Mouse (Mus musculus) cerebellum, adult 11 months (tissue): ENCODE results near the gene Ap4e1.
A peak's percentile ranks its signal among the peaks of the same experiment; 100 is the strongest.

Experiments
- DNase-seq: peaks from one replicate; pipeline ENCODE4 v3.0.0; 2022

The Ap4e1 gene

DNA sequence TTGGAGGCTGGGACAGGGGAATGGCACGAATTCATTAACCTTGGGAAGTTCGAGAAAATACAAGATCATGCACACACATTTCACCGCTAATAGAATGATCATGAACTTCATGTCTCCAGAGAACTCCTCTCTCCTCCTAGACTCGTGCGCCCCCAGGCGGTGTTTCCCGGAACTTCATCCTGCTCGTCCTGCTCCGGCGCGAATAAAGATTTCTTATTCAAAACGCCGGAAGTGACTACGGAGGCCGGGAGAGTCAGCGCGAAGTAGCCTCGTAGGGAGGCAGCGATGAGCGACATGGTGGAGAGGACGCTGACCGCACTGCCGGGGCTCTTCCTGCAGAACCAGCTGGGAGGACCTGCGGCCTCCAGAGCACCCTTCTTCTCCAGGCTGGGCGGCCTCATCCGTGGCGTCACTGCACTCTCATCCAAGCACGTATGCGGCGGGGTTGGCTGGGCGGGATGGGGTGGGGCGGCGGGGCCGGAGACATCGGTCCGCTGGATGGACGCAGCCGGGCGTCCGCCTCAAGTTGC is at the start of gene Ap4e1:
Gene Ap4e1 (plus strand): TSS at position 249 of the 530 bp plus-strand sequence.
- DNase-seq: peak; percentile 93

DNA sequence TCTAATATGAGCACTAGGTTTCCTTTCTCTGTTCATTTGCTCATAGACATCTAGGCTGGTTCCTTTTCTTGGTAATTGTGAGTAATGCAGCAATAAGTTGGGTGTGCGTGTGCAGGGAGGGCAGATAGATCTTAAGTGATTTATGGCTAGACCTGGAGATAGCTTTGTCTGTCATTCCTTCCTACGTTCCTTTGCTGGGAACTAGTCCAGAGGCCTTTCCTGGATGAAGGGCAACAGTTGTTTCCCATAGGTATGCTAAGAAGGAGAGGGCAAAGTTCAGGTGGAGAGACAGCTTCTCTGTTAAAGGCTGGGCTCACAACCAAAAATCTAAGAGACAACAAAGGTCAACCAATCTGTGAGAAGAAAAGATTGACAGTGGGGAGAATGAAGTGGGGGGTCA is 46.8 kb upstream of the Ap4e1 start:
- DNase-seq: no peak

DNA sequence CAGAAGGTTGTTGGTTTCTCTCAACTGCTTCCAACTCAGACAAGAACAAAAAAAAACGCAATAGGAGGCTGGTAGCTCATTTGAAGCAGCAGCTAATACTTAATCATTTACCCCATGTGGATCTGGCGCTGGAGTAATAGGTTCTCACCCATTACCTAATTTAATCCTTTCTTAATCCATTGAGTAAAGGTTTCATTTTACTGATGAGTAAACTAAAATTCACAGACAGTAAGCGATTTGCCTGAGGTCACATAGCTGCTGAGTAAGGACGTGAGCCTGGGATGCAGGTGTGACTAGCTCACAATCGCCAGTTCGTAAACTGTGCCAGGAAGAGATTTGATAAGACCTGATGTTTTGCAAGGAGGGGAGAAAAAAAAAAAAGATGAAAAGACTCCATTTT is 31.1 kb upstream of the Ap4e1 start:
- DNase-seq: no peak

DNA sequence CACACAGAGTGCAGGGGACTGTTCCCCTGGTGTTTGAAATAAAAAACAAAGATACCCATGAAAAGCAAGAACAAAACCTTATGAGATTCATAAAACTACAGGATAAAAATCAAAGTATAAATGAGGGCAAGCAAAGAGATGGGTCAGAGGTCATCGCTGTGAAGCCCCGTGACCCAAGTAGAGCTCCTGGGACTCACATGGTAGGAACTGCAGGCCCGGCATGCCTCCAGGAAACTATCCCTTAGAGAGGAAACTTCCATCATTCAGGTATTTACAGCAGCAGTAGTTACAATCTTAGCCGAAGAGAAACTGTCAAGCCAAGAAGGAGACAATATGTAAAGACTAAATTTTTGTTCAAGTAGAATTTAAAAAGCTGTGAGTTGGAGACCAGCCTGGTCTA is 25.3 kb upstream of the Ap4e1 start:
- DNase-seq: no peak

DNA sequence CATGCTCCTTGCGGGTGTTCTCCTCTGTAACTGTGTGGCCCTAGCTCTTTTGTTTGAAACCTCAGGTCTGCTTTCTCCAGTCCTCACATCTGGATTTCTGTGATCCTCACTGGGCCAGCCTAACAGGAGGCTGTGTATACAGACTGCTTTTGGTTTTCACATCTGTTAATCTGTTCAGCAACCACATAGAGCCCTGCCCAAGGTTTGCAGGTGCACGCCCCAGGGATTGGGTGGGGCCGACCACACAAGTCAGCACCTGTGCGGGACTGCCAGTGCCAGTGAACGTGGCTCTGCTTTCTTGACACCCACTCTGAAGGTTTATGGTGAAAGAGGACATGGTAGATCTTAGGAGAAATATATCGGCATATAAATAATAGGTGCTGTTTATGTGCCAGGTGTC is 18.6 kb upstream of the Ap4e1 start:
- no peak for DNase-seq

DNA sequence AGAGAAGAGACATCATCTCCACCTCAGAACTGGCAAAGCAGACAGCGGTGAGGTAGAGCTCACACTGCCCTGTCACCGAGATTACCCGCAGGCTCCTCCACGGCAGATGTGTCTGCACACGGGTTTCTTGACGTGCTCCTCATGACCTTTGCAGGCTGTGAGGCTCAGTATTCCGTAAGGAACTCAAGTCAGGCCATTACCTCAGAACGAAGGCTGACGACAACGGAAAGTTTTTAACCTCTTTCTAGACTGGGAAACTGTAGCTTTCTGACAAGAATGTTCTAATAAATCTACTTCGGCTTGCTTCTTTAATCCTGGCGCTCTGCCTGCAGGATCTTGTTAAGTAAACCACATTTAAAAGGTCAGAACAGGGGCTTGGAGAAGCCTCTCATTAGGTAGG is 15.8 kb upstream of the Ap4e1 start:
- no peak for DNase-seq

DNA sequence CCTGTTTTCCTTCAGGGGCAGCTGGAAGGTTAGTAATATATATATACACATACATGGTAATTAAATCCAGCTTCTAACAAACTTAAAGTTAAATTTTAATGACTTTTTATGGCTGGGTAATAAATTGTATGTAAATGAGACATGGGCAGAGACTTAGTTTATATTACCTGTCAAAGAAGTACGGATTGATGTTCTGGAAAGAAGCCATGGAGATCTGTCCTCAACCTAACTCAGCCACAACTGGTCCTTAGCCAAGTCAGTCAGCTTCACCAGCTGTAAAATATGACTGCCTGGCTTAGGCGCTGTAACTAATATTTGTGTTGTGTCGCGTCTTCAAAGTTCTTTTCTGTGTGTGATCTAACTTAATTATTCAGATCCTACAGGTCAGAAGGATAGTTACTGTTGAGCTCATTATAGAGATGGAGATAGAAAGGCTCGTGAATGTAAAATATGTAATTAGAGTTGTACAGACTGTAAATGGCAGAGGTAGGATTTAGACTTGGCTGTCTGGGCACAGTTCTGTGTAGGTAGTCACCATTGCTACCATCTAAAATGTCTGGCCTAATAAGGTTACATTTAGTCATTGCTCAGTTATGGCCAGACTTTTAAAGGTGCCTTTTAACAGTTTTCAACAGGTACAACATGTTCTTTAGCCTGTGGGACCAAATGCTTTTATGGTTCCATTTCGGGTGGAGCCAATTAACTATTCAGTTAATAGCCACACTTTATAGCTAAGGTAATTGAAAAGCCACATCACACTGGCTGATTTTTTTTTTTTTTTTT is 13.9 kb upstream of the Ap4e1 start:
- no peak for DNase-seq

DNA sequence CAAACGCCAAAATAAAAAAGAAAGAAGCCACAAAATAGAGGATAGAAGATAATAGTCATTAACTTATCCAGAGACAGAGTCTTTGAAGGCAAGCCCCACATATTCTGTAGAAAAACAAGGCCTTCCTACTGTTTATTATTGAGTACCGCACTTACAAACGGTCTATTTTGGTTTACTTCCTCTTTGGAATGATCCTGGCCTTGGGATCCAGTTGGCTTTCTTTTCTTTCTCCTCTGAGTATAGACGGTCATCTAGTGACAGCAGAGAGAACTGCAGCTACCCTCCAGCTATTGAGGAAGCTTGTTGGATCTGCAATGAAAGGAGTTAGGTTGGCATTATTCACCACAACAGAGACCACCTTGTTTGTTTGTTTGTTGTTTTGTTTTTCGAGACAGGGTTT is 11.8 kb upstream of the Ap4e1 start:
- peak; percentile 29 for DNase-seq

DNA sequence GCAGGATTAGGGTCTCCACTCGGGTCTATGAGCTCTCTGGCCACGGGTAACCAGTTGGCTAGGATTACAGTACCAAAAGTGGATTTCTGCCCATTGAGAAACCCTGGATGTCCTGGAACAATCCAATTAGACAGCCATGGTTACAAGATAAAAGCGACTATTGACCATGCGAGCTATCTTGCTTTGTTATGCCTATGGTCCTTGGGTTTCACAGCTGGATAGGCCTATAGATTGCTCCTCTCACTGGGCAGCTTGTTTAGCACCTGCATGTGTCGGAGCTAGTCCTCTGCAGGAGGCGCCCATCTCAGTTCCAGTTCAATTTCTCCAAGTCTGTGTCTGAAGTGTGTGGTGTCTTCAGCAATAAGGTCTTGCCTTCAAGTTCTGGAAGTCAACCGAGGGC is 10.3 kb upstream of the Ap4e1 start:
- no peak for DNase-seq

DNA sequence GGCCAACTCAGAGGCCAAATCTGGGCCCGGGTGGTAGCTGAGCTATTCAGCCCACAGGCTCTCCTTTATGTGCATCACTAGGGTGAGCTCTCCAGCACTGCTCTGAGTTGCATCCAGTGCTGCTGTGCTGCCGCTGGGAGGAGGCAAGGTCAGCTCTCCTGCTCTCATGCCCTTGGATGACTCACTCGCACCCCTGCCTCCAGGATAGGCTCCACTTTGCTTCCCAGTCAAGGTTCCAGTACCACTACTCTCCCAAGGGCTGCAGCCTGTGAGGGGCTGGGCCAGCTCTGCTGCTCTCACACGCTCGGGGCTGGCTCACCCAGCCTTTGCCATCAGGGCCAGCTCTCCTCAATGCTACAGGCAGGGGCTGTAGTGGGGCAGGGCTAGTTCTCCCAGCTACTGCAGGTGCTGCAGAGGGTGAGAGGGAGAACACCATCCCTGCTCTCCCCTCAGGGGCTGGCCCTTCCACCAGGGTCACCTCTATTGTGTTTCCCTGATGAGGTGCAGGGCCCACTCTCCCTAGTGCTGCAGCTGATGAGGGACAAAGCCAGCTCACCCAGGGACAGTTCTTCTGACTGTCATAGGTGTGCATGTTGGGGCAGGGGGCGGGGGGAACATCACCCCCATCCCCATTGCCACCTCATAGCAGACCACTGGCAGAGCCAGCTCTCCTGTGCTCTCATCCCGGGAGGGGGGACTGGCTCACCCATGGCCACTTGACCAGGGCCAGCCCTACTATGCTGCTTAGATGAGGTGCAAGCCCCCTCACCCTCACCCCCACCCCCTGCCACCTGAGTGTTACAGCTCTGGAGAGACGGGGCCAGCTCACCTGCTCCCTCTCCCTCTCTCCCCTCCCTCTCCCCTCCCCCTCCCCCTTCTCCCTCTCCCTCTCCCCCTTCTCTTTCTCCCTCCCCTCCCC is 7.9 kb upstream of the Ap4e1 start:
- DNase-seq: no peak

DNA sequence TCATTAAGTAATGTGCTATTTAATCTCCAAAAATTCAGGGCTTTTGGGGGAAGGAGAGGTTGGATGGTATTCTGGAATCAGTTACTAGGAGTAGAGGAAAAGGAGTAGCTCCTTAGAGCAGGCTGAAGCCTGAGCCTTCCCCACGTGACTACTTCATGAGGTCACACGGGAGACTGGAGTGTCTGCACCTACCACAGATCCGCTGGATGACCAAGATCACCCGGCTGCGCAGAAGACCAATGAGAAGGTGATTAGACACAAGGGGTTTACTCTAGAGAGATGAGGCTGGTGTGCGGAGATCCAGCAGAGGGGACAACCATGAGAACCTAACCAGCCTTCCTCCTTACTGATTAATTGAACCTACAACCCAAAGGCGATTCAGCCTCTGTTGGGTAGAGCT is 4.5 kb upstream of the Ap4e1 start:
- no peak for DNase-seq

DNA sequence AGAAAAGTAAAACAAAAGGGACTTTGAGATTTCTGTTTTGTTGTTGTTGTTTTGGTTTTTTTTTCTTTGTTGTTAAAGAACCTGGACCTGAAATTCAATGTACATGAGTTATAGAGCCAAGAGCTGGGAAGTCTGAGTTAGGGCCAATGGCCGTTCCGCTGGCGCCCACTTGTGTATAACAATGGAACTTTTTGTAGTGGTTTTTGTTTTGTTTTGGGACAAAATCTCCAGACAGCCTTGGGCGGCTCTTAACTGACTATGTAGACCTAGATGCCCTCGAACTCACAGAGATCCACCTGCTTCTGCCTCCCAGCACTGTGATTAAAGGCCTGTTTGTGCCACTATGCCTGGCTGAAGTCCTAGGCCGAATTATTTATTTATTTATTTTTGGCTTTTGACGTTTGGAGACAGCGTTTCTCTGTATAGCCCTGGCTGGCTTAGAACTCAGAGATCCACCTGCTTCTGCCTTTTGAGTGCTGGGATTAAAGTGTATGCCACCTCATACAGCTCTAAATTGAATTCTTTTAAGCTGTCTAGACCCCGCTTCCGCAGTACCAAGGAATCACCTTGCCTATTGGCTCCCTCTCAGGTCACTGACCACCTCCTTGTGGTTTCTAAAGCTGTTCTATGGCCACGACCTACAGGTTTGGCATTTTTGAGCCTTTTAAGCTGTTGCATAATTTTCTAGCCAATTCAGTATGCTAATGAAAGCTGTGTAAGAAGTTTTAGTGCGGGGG is 1.7 kb upstream of the Ap4e1 start:
- peak; percentile 20 for DNase-seq

DNA sequence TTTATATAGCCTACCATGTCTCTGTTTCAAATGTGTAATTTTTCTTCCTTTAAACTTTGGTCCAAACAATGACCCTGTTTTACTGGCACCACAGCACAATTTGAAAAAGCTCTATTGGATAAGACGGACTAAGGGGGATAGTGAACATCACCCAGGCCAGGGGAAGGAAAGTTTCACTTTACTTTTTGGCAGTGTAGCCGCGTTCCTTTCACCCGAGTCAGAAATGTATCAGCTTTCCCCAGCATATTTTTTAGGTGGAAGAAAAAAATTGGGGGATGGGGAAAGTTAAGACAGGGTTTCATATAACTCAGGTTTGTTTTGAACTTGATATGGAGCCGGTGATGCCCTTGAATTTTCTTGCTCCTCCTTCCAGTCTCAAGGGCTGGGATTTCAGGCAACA is 1.0 kb upstream of the Ap4e1 start:
- DNase-seq: no peak

DNA sequence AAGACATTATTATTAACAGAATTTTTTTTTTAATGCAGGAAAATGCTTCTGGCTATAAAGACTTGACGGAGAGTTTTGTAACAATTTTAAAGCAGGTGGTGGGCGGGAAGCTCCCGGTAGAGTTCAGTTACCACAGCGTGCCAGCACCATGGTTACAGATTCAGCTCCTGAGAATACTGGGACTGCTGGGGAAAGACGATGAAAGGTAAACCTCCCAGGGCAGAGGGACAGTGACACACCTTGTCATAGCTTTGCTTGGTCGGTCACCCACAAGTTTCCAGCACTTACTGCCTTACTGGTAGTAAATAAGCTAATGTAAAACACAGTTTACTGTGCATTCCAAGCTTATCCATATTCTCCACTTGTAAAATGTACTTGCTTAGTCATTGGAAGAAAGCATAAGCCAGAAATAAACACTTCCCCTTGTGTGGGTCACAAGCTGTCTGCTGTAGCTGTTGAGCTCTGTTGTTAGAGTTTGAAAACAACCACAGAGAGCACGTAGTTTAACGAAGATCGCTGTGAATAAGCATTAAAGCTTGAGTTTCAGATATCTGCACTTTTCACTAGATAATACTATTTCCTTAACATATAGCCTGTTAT is 26.6 kb downstream of the Ap4e1 start:
- no peak for DNase-seq

DNA sequence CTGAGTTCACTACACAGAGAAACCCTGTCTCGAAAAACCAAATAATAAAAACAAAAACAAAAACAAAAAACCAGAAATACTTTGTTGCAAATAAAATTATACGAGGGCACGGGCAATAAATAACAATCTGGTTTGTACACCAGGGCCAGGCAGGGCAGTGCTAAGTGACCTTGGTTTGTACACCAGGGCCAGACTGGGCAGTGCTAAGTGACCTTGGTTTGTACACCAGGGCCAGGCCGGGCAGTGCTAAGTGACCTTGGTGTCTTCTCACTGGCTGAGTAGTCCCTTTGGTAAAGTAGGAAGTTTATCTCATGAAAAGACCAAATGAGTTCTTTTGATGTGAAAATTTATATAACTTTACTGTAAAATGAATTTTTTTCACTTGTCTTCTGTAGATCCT is 28.8 kb downstream of the Ap4e1 start:
- no peak for DNase-seq

DNA sequence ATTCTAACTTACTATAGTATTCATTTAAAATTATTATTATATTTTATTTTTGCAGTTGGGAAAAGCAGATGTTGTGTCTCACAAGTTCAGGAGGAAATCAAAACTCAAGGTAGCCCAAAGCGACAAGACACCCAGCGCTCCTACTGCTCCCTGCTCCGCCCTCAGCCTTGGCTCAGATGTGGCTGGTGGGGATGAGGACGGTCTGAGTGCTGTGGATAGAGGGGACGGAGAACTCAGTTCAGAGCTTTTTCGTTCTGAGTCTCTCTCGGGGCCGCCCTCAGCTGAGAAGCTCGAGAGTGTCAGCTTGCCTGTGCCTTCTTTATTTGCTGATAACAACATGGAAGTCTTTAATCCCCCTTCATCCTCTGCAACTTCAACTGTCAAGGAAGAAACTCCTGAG is 53.0 kb downstream of the Ap4e1 start:
- DNase-seq: no peak

DNA sequence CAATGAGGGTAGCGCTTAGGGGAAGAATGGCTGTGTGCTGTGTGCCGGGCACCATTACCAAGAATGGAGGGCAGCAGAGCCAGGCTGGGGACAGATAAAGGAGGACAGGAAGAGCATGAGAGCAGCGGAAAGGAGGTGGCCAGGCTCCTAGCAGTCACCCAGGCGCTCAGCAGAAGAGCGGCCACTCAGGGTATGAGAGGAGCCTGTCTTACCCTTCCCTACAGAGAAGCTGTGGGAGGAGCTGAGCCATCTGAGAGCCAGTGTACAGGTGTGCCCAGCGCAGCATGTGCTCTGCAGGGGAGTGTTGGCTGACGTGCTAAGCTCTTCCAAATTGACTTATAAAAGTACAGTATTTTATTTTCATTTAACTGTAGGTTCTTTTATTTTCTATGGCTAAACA is 60.3 kb downstream of the Ap4e1 start:
- DNase-seq: no peak

DNA sequence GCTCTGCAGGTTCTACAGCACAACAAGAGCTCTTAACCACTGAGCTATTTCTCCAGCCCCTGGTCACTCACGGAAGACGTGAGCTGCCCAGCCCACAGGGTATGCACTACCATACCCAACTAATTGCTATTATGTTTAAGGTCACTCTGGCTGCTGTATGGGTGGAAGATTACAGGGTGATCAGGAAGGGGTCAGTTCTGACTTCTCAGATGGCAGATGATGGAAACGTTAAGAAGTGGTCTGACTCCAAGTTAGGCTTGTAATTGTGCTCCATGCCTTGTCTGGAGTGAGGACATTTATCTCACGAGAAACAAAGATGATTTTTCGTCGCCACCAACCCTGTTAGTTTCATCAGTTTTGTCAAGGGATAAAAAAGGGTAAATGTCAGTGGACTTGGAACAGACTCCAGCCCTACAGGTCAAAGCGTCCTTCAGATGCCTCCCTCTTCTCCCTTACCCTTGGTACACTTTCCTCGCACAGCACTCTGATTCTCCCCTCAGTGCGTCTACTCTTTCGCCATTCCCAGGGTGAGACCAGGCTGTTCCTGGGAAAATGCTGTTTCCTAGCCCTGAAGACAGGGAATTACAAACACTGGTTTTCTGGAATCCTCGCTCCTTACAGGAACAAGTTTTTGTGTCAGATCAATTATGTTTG is 61.4 kb downstream of the Ap4e1 start:
- DNase-seq: no peak

DNA sequence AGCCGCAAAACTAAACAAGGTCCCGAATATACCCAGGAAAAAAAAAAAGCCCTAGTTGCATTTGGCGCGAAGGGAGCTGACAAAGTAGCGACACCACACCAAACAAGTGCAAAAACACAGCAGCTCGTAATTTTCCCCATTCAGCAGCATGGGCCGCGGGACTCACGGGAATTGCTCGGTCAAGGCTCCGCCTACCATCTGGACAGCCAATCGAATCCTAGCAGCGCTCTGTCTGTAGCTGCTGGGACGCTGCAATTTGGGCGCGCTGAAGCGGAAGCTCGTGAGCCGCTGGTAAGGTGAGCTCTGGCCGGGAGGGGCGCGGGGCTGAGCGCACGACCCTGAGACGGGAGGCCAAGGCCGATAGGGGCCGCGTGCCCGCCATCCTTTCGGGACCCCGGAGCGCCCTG is 61.9 kb downstream of the Ap4e1 start, which contains the start of gene Blvra:
Gene Blvra (plus strand): TSS at position 231 of the 407 bp plus-strand sequence.
- DNase-seq: peak; percentile 80

DNA sequence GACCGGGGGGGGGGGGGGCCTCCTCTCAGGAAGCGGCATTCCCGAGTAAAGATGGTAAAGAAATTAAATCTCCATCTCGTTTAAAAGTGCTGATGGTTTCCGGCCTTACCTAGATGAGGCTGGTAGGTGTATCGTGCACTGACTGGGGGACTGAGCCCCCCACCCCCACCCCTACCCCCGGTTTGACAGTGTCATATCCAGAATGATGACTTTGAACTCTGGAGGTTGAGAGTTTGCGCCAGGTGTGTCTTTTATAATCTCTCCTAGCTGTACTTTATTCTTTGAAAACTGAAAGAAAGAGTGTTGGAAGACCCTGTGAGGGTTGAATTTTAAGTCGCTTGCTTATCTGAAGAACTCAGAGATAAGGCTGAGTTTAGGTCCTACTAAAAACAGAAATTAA is 62.4 kb downstream of the Ap4e1 start:
- DNase-seq: no peak

DNA sequence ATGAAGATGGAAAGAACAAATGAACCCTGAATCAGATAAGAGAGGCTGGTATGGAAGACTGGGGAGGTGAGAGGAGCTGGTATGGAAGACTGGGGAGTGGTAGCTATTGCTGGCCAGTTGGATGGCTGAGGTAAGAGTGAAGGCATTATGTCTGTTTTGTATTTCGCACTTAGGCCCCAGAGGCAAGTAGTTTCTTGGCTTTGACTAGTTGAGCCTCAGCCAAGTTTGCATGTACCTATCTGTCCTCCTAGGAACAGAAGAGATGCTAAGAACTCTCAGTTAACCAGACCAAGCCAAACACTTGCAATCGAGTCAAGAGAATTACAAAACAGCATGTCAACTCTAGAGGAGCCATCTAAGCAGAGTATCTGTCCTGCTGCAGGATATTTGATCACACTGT is 65.6 kb downstream of the Ap4e1 start:
- DNase-seq: no peak

DNA sequence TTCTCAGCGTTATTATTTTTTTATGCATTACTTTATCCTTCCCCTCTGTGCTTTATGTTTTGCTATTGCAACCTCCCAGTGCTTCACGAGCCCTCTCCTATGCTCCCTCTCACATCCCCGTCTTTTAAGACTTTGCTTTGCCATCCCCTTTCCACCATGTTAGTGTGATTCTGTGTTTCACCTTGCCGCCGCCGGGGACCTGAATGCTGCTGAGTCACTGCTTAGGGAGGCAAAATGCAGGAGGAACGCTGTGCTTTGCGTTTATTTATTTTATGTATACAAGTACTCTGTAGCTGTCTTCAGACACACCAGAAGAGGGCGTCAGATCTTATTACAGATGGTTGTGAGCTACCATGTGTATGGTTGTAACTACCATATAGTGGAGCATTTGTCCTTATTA is 69.1 kb downstream of the Ap4e1 start:
- no peak for DNase-seq
